Mouse (Mus musculus) lung, adult 2 months (tissue): ENCODE results near the gene Actg1. TPM values are rescaled to one million over a fixed set of nuclear protein-coding genes. Genes with fewer than 3 reads are reported as not detected.

ENCODE experiments used
- DNase-seq: peaks from one replicate; pipeline ENCODE4 v3.0.0; 2022
- H3K4me1 ChIP-seq: fragments of 200-500 bp; 2 replicates; pipeline ENCODE4 v1.6.1; 2011; ENCODE audit warnings: low read length; ENCODE audit not compliant: control insufficient read depth, insufficient read depth
- H3K4me3 ChIP-seq: fragments of 200-500 bp; replicated peaks from 2 replicates; pipeline ENCODE3; 2011; ENCODE audit warnings: low read depth, mild to moderate bottlenecking, control low read depth, low read length; ENCODE audit errors: extremely low read depth
- CTCF ChIP-seq: fragments of 200-500 bp; IDR thresholded peaks from 2 replicates; pipeline ENCODE4 v1.5.1; 2011; ENCODE audit warnings: mild to moderate bottlenecking, low read length, control low read depth; ENCODE audit not compliant: insufficient read depth
- POLR2A ChIP-seq: fragments of 200-500 bp; IDR thresholded peaks from 2 replicates; pipeline ENCODE4 v1.6.1; 2011; ENCODE audit warnings: low read depth, mild to moderate bottlenecking, control low read depth, low read length, borderline replicate concordance; ENCODE audit errors: extremely low read depth
- WGBS: fragments of 180-500 bp; shearing (Covaris S2); methylation state at CpG from one replicate; pipeline ENCODE4 v1.1.7; 2018; 5-methylcytosine and 5-hydroxymethylcytosine counted together
- polyA plus RNA-seq: library from polyadenylated mRNA; depleted of rRNA; stranded (reverse); fragments of >200 nt; gene quantifications from 2 replicates; pipeline ENCODE4 v1.2.3, GENCODE M21; 2012

The Actg1 gene
- polyA plus RNA-seq, 1 experiment: 1,175 TPM

GRCm38 (mm10) chr11:120378611-120379540 is 30.5 kb upstream of the Actg1 start, which contains the start of gene Faap100:
Gene Faap100 (minus strand): TSS chr11:120378764.
- Histone ChIP-seq H3K4me3 (peak within 1 kb of the TSS; percentile 86), H3K4me1 (peaks cover 11% of the 10 kb centered on the region)
- peak; percentile 87 for DNase-seq
- 7% methylated on average over 54 of the region's 54 CpGs for WGBS
- peak; percentile 12; the same call in 1 of the 2 replicates for TF ChIP-seq POLR2A
- TF ChIP-seq CTCF: peak; percentile 51

DNA sequence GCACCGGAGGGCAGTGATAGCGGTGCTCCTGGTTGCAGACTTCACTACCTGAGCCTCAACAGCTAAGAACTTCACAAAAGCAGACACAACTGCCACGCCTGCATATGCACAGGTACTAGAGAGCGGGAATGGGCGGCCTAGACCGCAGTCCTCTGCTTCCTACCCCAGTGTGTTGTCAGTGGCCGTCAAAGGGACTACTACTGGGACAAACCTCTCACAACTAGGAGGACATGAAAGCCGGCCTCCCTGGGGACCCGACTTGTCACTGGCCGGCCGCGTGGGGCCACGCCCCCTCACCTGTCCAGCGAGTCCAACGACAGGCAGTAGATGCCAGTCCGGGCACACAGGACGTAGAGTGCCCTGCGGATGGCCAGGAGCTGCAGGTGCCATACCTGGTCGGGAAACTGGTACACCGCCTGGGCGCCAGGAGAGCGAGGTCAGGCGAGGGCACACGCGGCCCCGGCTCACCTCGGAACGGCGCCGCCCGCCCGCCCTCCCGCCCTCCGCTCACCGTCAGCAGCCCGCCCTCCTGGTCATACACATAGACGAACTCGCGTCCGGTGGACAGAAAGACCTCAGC is 29.8 kb upstream of the Actg1 start:
- 3% methylated on average over 40 of the region's 40 CpGs for WGBS
- H3K4me3 ChIP-seq: peak overlapping the region; percentile 86
- peaks cover 11% of the 10 kb centered on the region for H3K4me1 ChIP-seq
- no peak for DNase-seq
- TF ChIP-seq POLR2A: peak; percentile 37; the same call in 1 of the 2 replicates
- TF ChIP-seq CTCF: no peak

DNA sequence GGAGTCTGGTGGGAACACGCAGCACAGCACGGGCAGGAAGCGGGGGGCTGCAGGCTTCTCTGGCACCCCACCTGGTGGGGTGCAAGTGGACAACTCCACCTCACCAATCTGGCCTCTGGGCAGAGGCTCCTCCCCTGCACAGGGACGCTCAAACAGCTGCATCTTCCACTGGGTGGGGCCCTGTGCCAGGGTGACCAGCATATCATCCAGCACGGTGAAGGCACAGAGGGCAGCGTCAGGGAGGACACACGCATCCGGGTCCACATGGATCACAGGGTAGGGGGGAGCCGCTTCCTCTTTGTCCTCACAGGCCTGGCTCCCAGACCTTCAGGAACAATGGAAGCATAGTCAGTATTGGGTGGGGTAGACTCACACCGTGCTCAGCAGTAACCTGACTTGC is 29.0 kb upstream of the Actg1 start:
- DNase-seq: no peak
- Histone ChIP-seq H3K4me1 (peaks cover 11% of the 10 kb centered on the region), H3K4me3 (no peak overlapping the region)
- WGBS: 55% methylated on average over 10 of the region's 10 CpGs
- TF ChIP-seq POLR2A: no peak
- no peak for TF ChIP-seq CTCF

- no peak overlapping the region for H3K4me3 ChIP-seq
- WGBS: 89% methylated on average over 17 of the region's 17 CpGs
- H3K4me1 ChIP-seq: peaks cover 11% of the 10 kb centered on the region
- DNase-seq: no peak
- no peak for TF ChIP-seq POLR2A
These were observed 28.2 kb upstream of the Actg1 start for GRCm38 (mm10) chr11:120376302-120377160.

DNA sequence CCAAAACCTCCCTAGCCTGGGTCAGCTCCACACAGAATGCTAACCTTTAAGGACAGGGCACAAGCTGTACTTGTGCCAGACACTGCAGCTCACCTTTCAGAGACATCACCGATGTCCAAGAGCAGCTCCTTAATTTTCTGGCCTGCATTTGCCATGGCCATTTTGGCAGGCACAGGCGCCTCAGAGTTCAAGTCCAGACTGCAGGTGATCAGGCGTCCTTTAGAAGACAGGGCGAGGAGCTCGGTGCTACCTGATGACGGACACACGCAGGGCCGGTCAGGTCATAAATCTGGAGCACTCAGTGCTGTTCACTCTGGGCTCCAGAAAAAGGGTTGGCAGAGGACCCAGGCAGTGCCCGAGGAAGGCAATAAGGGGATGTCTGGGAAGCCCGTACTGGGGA is 27.0 kb upstream of the Actg1 start:
- TF ChIP-seq CTCF: no peak
- no peak for TF ChIP-seq POLR2A
- H3K4me1 ChIP-seq: peaks cover 11% of the 10 kb centered on the region
- DNase-seq: no peak
- no peak overlapping the region for H3K4me3 ChIP-seq
- WGBS: 95% methylated on average over 10 of the region's 10 CpGs

- 70% methylated on average over 23 of the region's 23 CpGs for WGBS
- TF ChIP-seq CTCF (no peak), POLR2A (no peak)
- no peak overlapping the region for H3K4me3 ChIP-seq
- peaks cover 10% of the 10 kb centered on the region for H3K4me1 ChIP-seq
- DNase-seq: peak; percentile 46
These were observed 25.7 kb upstream of the Actg1 start for GRCm38 (mm10) chr11:120373820-120374586.

GRCm38 (mm10) chr11:120373025-120373424 is 24.7 kb upstream of the Actg1 start:
- TF ChIP-seq POLR2A (no peak), CTCF (no peak)

GRCm38 (mm10) chr11:120369656-120370055 is 21.3 kb upstream of the Actg1 start:
- peak; percentile 76 for DNase-seq
- Histone ChIP-seq H3K4me1 (no peaks in the 10 kb centered on the region), H3K4me3 (no peak overlapping the region)
- 36% methylated on average over 8 of the region's 8 CpGs for WGBS
- TF ChIP-seq POLR2A (no peak), CTCF (peak; percentile 68)

More at GRCm38 (mm10) chr11:120373025-120373424, 24.7 kb upstream of the Actg1 start:
- no peak for DNase-seq
- Histone ChIP-seq H3K4me1 (peaks cover 8% of the 10 kb centered on the region), H3K4me3 (no peak overlapping the region)
- WGBS: 64% methylated on average over 13 of the region's 13 CpGs
